Mouse (Mus musculus) bone marrow macrophage, adult 2 months (primary cell): ENCODE measurements around the gene 1700129C05Rik.

Experiments used
- CTCF ChIP-seq: IDR thresholded peaks from 2 replicates; pipeline ENCODE4 v1.5.1; 2012; ENCODE audit warnings: low read depth, mild to moderate bottlenecking, low read length, moderate library complexity
- POLR2A ChIP-seq: IDR thresholded peaks from 2 replicates; pipeline ENCODE4 v1.6.1; 2012; ENCODE audit warnings: mild to moderate bottlenecking, low read depth, low read length, borderline replicate concordance

DNA sequence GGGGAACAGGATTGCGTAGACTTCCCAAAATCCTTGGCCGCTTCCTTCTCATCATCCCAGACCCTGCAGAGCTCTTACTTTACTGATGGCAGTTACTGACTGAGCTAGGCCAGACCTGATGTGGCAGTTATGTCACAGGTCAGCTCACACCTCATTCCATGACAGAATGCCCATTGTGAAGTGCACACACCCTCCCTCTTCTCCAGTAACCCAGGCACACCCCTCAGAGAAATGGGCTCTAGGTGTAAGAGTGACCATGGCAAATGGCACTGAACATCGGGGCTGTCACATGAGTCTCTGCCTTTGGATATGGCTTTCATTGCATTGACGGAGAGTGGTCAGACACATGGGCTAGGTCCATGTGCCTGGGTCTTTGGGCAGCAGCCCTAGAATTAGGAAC is at the start of gene 1700129C05Rik:
- no peak for TF ChIP-seq POLR2A
- no peak for TF ChIP-seq CTCF
